In the genomic region with DNA sequence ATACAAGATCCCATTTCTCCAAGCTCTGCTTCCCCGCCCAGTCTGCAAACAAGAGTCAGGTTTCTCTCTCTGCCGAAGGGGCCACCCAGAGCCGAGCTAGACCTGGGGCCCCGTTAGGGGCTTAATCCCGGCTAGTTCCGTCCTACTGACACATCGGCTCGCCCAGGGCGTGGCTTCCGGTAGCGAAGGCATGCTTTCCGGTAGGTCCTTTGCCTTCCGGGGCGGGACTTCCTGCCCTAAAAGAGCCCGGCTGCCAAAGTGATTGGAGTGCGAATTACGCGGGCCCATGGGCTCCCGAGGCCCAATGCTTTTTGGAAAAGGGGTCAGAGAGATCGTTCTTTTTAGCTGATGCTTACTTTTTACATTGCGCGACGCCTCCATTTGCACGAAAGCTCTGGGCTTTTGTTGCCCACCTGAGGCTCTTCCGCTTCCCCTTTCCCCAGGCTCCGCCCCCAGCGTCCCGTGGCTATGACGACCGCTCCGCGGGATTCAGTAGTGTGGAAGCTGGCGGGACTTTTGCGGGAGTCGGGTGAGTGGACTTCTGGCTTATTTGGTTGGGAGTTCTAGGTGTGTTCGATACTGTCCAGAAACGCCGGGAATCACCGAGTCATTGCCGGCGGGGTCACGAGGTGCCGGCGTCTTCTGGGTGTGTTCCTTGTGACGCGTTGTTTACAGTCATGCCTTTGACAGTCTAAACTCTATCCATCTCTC, we compare ENCODE assay signal across 7 mouse cellular contexts. TPM values are rescaled to one million over a fixed set of nuclear protein-coding genes. Genes with fewer than 3 reads are reported as not detected.
DNase-seq lines count a peak whose midpoint lies in the region; ATAC-seq lines count a peak whose summit lies in the region.

Stk11ip (plus strand) TSS at position 209 of the 711 bp plus-strand sequence.

- peaks cover 23% of the 10 kb centered on the region for H3K4me1 ChIP-seq in intestine, embryonic 15.5 days (replicated peaks)
- H3K4me1 ChIP-seq in midbrain, embryonic 10.5 days = peaks cover 19% of the 10 kb centered on the region

- H3K9ac ChIP-seq in intestine, embryonic 15.5 days = peak within 1 kb of the TSS; percentile 45

- peak within 1 kb of the TSS; percentile 63 for H3K4me2 ChIP-seq in intestine, embryonic 15.5 days (replicated peaks)

- under 1% methylated on average over 46 of the region's 46 CpGs for WGBS in intestine, embryonic 15.5 days
- WGBS in midbrain, embryonic 10.5 days = under 1% methylated on average over 46 of the region's 46 CpGs

- intact Hi-C loops in gastrocnemius, postnatal 36 days (cut with DNase I) = no loop called here
- intact Hi-C loops in left cerebral cortex, postnatal 25 days (cut with DNase I) = loop anchor here (10.0 kb wide), 1 partner anchor 1563 kb away; no protein-coding TSS in a partner anchor

- H3K9me3 ChIP-seq in intestine, embryonic 15.5 days = no peaks in the 10 kb centered on the region
- H3K9me3 ChIP-seq in midbrain, embryonic 10.5 days (replicated peaks) = no peaks in the 10 kb centered on the region

- no peaks in the 10 kb centered on the region for H3K27me3 ChIP-seq in intestine, embryonic 15.5 days (replicated peaks)
- no peaks in the 10 kb centered on the region for H3K27me3 ChIP-seq in midbrain, embryonic 10.5 days (ENCODE audit: low read depth, poor library complexity, severe bottlenecking)

- H3K4me3 ChIP-seq in intestine, embryonic 15.5 days (replicated peaks) = peak within 1 kb of the TSS; percentile 62
- H3K4me3 ChIP-seq in midbrain, embryonic 10.5 days = peak within 1 kb of the TSS; percentile 76

- 0 out of 2 replicates have a peak, but pooled peaks cover 8% of the 10 kb centered on the region for H3K36me3 ChIP-seq in intestine, embryonic 15.5 days
- peaks cover 13% of the 10 kb centered on the region for H3K36me3 ChIP-seq in midbrain, embryonic 10.5 days

- peak within 1 kb of the TSS; percentile 98 for H3K27ac ChIP-seq in intestine, embryonic 15.5 days
- H3K27ac ChIP-seq in midbrain, embryonic 10.5 days (replicated peaks) = peak within 1 kb of the TSS; percentile 87

- peak; percentile 98 for ATAC-seq in intestine, embryonic 15.5 days

- DNase-seq in adrenal gland, adult 2 months = peak; percentile 94
- DNase-seq in embryo, embryonic 11.5 days (ENCODE audit: low read depth, low spot score) = peak; percentile 90
- peak; percentile 88 to 89 for DNase-seq in gastrocnemius, postnatal 36 days
- peak; percentile 94 for DNase-seq in left cerebral cortex, postnatal 25 days (ENCODE audit: low spot score in 2 of 2)
- DNase-seq in midbrain, embryonic 10.5 days (ENCODE audit: low spot score) = peak; percentile 98
- peak; percentile 85 for DNase-seq in right cerebral cortex, postnatal 4 days

RNA-seq across cellular contexts. Expression of gene Stk11ip, which starts in this region (rescaled TPM):
- total RNA-seq in adrenal gland, adult 2 months (2021) = 10 to 100 TPM; 16.6 to 19.3 TPM
- polyA plus RNA-seq in adrenal gland, adult 2 months (2012; rRNA removed) = 59.5 and 66.7 TPM in 2 replicates
- total RNA-seq in gastrocnemius, postnatal 36 days (2021) = 1 to 10 TPM; 5.8 to 7.7 TPM
- polyA plus RNA-seq in intestine, embryonic 15.5 days (2015; fragmentation: Nextera tagmentation; extraction: Ambion mirVana) = 18.2 and 18.9 TPM in 2 replicates
- 10 to 100 TPM; 35.3 to 36.7 TPM for total RNA-seq in left cerebral cortex, postnatal 25 days (2021)
- polyA plus RNA-seq in midbrain, embryonic 10.5 days (2016; fragmentation: Nextera tagmentation; extraction: Ambion mirVana) = 31.7 and 33.0 TPM in 2 replicates

Comparison
In these comparisons a context has a peak if more than half of its experiments do, and no peak if none do; other contexts are left out.
1. Peak in every context shown above with its lines: DNase-seq, ATAC-seq, H3K4me3 ChIP-seq and H3K27ac ChIP-seq.